Mouse (Mus musculus): ENCODE measurements around the gene Mettl13. TPM values are rescaled to one million over a fixed set of nuclear protein-coding genes. Genes with fewer than 3 reads are reported as not detected.

The Mettl13 gene
- polyA plus RNA-seq, 1 experiment from 2014 or later, result 10.2 TPM

GRCm38 (mm10) chr1:162570931-162571601, 22.7 kb upstream of the Mettl13 start:
- DNase-seq (ENCODE audit: low spot score), result peak; percentile 59

GRCm38 (mm10) chr1:162570260-162570748, 22.0 kb upstream of the Mettl13 start, which contains the start of gene Vamp4:
Gene Vamp4, plus strand, starts transcription at chr1:162570515.
- H3K27me3 ChIP-seq (replicated peaks; ENCODE audit: control insufficient read depth, insufficient read depth, low read length), result no peaks in the 10 kb centered on the region
- peak within 1 kb of the TSS; percentile 89 for H3K27ac ChIP-seq (ENCODE audit: low read depth, low read length)
- no peaks in the 10 kb centered on the region for H3K9me3 ChIP-seq (replicated peaks; ENCODE audit: control insufficient read depth, low read length)
- WGBS, result under 1% methylated on average over 35 of the region's 43 CpGs
- peak; percentile 97 for DNase-seq (ENCODE audit: low spot score)
- peak within 1 kb of the TSS; percentile 69 for H3K4me2 ChIP-seq (ENCODE audit: low read length)
- peak within 1 kb of the TSS; percentile 91 for H3K4me3 ChIP-seq (ENCODE audit: low read depth, low read length)
- peaks cover 10% of the 10 kb centered on the region for H3K36me3 ChIP-seq (ENCODE audit: control insufficient read depth, insufficient read depth, low read length)
- no peaks in the 10 kb centered on the region for H3K4me1 ChIP-seq (ENCODE audit: control insufficient read depth, insufficient read depth, low read length)
- H3K9ac ChIP-seq (ENCODE audit: low read length), result peak within 1 kb of the TSS; percentile 91
- ATAC-seq, result peak; percentile 98

More at GRCm38 (mm10) chr1:162570931-162571601, 22.7 kb upstream of the Mettl13 start:
- Histone ChIP-seq H3K4me1 (ENCODE audit: control insufficient read depth, insufficient read depth, low read length) (no peaks in the 10 kb centered on the region), H3K27me3 (replicated peaks; ENCODE audit: control insufficient read depth, insufficient read depth, low read length) (no peaks in the 10 kb centered on the region), H3K27ac (ENCODE audit: low read depth, low read length) (peak overlapping the region; percentile 89), H3K36me3 (ENCODE audit: control insufficient read depth, insufficient read depth, low read length) (peaks cover 10% of the 10 kb centered on the region), H3K4me2 (ENCODE audit: low read length) (peak overlapping the region; percentile 69), H3K9me3 (replicated peaks; ENCODE audit: control insufficient read depth, low read length) (no peaks in the 10 kb centered on the region), H3K9ac (ENCODE audit: low read length) (peak overlapping the region; percentile 91), H3K4me3 (ENCODE audit: low read depth, low read length) (peak overlapping the region; percentile 91)
- no peak for ATAC-seq
- WGBS, result under 1% methylated on average over 46 of the region's 46 CpGs

- H3K9ac ChIP-seq (ENCODE audit: low read length), result no peak overlapping the region
- no peak overlapping the region for H3K4me3 ChIP-seq (ENCODE audit: low read depth, low read length)
- 44% methylated on average over 3 of the region's 3 CpGs for WGBS
- no peak overlapping the region for H3K27ac ChIP-seq (ENCODE audit: low read depth, low read length)
- no peaks in the 10 kb centered on the region for H3K4me1 ChIP-seq (ENCODE audit: control insufficient read depth, insufficient read depth, low read length)
- no peaks in the 10 kb centered on the region for H3K27me3 ChIP-seq (replicated peaks; ENCODE audit: control insufficient read depth, insufficient read depth, low read length)
- H3K4me2 ChIP-seq (ENCODE audit: low read length), result no peak overlapping the region
- no peak for DNase-seq (ENCODE audit: low spot score)
- H3K9me3 ChIP-seq (replicated peaks; ENCODE audit: control insufficient read depth, low read length), result no peaks in the 10 kb centered on the region
- no peak for ATAC-seq
- H3K36me3 ChIP-seq (ENCODE audit: control insufficient read depth, insufficient read depth, low read length), result no peaks in the 10 kb centered on the region
These were observed 19.0 kb upstream of the Mettl13 start for GRCm38 (mm10) chr1:162567351-162567750.

DNA sequence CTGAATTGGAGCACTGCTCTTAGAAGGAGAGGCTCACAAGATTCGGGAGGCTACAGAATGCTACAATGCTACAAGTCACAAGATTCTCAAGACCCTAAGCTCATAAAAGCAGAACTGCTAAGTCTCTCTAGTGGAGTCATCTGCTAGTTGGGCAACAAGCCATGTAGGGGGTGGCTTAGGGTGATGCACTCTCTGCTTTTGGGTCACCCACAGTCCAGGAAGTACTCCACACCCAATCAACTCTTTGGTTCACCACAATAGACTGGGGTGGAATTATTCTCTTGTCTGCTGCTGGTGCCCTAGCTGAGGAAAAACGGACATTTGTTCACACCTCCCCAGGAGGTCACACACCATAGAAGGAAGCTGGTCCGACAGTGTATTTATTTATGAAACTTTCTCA, 16.6 kb upstream of the Mettl13 start:
- ATAC-seq, result no peak
- no peaks in the 10 kb centered on the region for H3K27me3 ChIP-seq (replicated peaks; ENCODE audit: control insufficient read depth, insufficient read depth, low read length)
- no peaks in the 10 kb centered on the region for H3K9me3 ChIP-seq (replicated peaks; ENCODE audit: control insufficient read depth, low read length)
- no peak overlapping the region for H3K9ac ChIP-seq (ENCODE audit: low read length)
- no peak overlapping the region for H3K4me3 ChIP-seq (ENCODE audit: low read depth, low read length)
- no peaks in the 10 kb centered on the region for H3K4me1 ChIP-seq (ENCODE audit: control insufficient read depth, insufficient read depth, low read length)
- H3K4me2 ChIP-seq (ENCODE audit: low read length), result no peak overlapping the region
- H3K27ac ChIP-seq (ENCODE audit: low read depth, low read length), result no peak overlapping the region
- 50% methylated on average over 3 of the region's 3 CpGs for WGBS
- H3K36me3 ChIP-seq (ENCODE audit: control insufficient read depth, insufficient read depth, low read length), result no peaks in the 10 kb centered on the region
- DNase-seq (ENCODE audit: low spot score), result no peak

GRCm38 (mm10) chr1:162563236-162563635, 14.9 kb upstream of the Mettl13 start:
- no peaks in the 10 kb centered on the region for H3K9me3 ChIP-seq (replicated peaks; ENCODE audit: control insufficient read depth, low read length)
- no peak overlapping the region for H3K4me2 ChIP-seq (ENCODE audit: low read length)
- H3K36me3 ChIP-seq (ENCODE audit: control insufficient read depth, insufficient read depth, low read length), result no peaks in the 10 kb centered on the region
- H3K4me1 ChIP-seq (ENCODE audit: control insufficient read depth, insufficient read depth, low read length), result no peaks in the 10 kb centered on the region
- no peak for ATAC-seq
- 81% methylated on average over 1 of the region's 1 CpGs for WGBS
- H3K4me3 ChIP-seq (ENCODE audit: low read depth, low read length), result no peak overlapping the region
- no peaks in the 10 kb centered on the region for H3K27me3 ChIP-seq (replicated peaks; ENCODE audit: control insufficient read depth, insufficient read depth, low read length)
- no peak overlapping the region for H3K9ac ChIP-seq (ENCODE audit: low read length)
- H3K27ac ChIP-seq (ENCODE audit: low read depth, low read length), result no peak overlapping the region
- DNase-seq (ENCODE audit: low spot score), result no peak

DNA sequence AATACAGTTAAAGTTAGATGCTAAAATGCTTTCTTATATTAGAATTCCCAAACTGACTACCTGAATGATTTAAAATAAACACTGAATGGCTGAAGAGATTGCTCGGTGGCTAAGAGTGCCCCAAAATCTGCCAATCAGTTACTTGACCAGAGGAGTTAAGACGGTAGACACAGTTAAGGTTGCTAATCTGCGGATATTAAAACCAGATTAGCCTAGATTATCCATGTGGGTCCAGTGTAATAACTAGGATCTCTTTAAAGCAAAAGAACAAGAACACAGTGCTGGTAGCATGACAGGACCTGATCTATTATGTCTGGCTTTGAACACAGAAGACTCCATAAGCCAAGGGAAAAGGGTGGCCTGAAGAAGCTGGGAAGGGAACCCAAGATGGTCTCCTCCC, 5.8 kb upstream of the Mettl13 start:
- H3K4me3 ChIP-seq (ENCODE audit: low read depth, low read length), result no peak overlapping the region
- DNase-seq (ENCODE audit: low spot score) (no peak), ATAC-seq (no peak)
- H3K27ac ChIP-seq (ENCODE audit: low read depth, low read length), result no peak overlapping the region
- no peaks in the 10 kb centered on the region for H3K36me3 ChIP-seq (ENCODE audit: control insufficient read depth, insufficient read depth, low read length)
- WGBS, result 89% methylated on average over 3 of the region's 3 CpGs
- H3K9ac ChIP-seq (ENCODE audit: low read length), result no peak overlapping the region
- no peaks in the 10 kb centered on the region for H3K9me3 ChIP-seq (replicated peaks; ENCODE audit: control insufficient read depth, low read length)
- no peaks in the 10 kb centered on the region for H3K27me3 ChIP-seq (replicated peaks; ENCODE audit: control insufficient read depth, insufficient read depth, low read length)
- no peaks in the 10 kb centered on the region; the same call in 1 of the 2 replicates for H3K4me1 ChIP-seq (ENCODE audit: control insufficient read depth, insufficient read depth, low read length)
- no peak overlapping the region for H3K4me2 ChIP-seq (ENCODE audit: low read length)

DNA sequence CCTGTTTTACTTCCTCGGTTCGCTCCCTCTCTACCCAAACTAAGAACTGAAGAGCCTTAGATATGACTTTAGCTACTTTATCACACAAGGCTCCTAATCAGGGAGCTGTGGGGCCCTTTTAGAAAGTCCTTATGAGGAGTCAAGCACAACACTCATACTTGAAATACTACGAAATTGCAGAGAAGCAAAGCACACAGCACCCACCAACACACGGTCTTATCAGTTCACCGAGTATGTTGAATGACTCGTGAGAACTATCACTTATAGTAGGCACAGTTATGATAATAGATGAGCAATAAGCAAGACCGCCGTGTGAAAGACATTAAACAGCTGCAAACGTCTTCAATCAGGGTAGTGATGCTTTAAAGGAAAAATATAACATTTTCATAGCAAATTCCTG, 4.6 kb upstream of the Mettl13 start:
- Histone ChIP-seq H3K9me3 (replicated peaks; ENCODE audit: control insufficient read depth, low read length) (no peaks in the 10 kb centered on the region), H3K9ac (ENCODE audit: low read length) (no peak overlapping the region), H3K4me1 (ENCODE audit: control insufficient read depth, insufficient read depth, low read length) (no peaks in the 10 kb centered on the region; the same call in 1 of the 2 replicates), H3K27me3 (replicated peaks; ENCODE audit: control insufficient read depth, insufficient read depth, low read length) (no peaks in the 10 kb centered on the region), H3K27ac (ENCODE audit: low read depth, low read length) (no peak overlapping the region), H3K4me2 (ENCODE audit: low read length) (no peak overlapping the region), H3K36me3 (ENCODE audit: control insufficient read depth, insufficient read depth, low read length) (no peaks in the 10 kb centered on the region), H3K4me3 (ENCODE audit: low read depth, low read length) (no peak overlapping the region)
- DNase-seq (ENCODE audit: low spot score) (no peak), ATAC-seq (no peak)
- WGBS, result 90% methylated on average over 9 of the region's 9 CpGs

DNA sequence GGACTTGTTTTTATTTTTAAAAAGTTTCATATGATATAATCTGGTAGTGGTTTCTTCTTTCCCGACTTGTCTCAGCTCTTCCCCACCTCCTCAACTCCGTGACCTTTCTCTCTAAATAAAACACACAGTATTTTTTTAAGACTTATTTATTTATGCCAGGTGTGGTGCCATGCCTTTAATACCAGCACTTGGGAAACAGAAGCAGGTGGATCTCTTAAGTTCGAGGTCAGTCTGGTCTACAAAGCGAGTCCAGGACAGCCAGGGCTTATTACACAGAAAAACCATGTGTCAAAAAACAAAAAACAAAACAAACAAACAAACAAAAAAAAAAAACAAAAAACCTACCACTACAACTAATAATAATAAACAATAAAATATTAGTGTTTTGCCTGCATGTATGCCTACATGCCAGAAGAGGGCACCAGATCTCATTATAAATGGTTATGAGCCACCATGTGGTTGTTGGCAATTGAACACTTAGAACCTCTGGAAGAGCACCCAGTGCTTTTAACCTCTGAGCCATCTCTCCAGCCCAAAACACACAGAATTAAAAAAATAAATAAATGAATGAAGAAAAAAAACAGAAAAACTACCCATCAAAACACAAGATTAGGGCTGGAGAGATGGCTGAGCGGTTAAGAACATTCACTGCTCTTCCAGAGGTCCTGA, 1.4 kb upstream of the Mettl13 start:
- peaks cover 17% of the 10 kb centered on the region for H3K36me3 ChIP-seq (ENCODE audit: control insufficient read depth, insufficient read depth, low read length)
- ATAC-seq (no peak), DNase-seq (ENCODE audit: low spot score) (peak; percentile 75)
- H3K27me3 ChIP-seq (replicated peaks; ENCODE audit: control insufficient read depth, insufficient read depth, low read length), result no peaks in the 10 kb centered on the region
- WGBS, result 80% methylated on average over 5 of the region's 5 CpGs
- H3K27ac ChIP-seq (ENCODE audit: low read depth, low read length), result no peak overlapping the region
- no peak overlapping the region for H3K4me2 ChIP-seq (ENCODE audit: low read length)
- H3K9ac ChIP-seq (ENCODE audit: low read length), result no peak overlapping the region
- H3K4me1 ChIP-seq (ENCODE audit: control insufficient read depth, insufficient read depth, low read length), result peaks cover 12% of the 10 kb centered on the region
- no peak overlapping the region for H3K4me3 ChIP-seq (ENCODE audit: low read depth, low read length)
- H3K9me3 ChIP-seq (replicated peaks; ENCODE audit: control insufficient read depth, low read length), result no peaks in the 10 kb centered on the region

All from forebrain, embryonic 14.5 days (tissue).